Mouse (Mus musculus) midbrain, postnatal 0 days (tissue): ENCODE measurements around the gene Maged2. TPM values are rescaled to one million over a fixed set of nuclear protein-coding genes. Genes with fewer than 3 reads are reported as not detected.
"Not testable (repeated sequence)": the region's sequence is repeated elsewhere in the genome, so short reads cannot be mapped to it uniquely, and the experiment has no call there.

ENCODE experiments used
- ATAC-seq: fragments of 200-750 bp; cut with Nextera tagmentation; 2 replicates; pipeline ENCODE4 v1.8.0; 2017; ENCODE audit warnings: moderate number of reproducible peaks, mild to moderate bottlenecking, moderate TSS enrichment, moderate library complexity; ENCODE audit not compliant: low FRiP score
- DNase-seq: peaks from one replicate; pipeline ENCODE4 v3.0.0-alpha.2; 2015; ENCODE audit warnings: low spot score
- H3K27ac ChIP-seq: fragments of 300-500 bp; sonication (generic); 2 replicates; pipeline ENCODE4 v1.5.1; 2014; ENCODE audit warnings: low read depth, mild to moderate bottlenecking, low read length, mixed read lengths
- H3K27me3 ChIP-seq: fragments of 300-500 bp; sonication (generic); 2 replicates; pipeline ENCODE4 v1.6.1; 2014; ENCODE audit warnings: low read length, control low read depth, mixed read lengths; ENCODE audit not compliant: insufficient read depth
- H3K36me3 ChIP-seq: fragments of 300-500 bp; sonication (generic); 2 replicates; pipeline ENCODE4 v1.6.1; 2014; ENCODE audit warnings: low read length, control low read depth, mixed read lengths; ENCODE audit not compliant: insufficient read depth
- H3K4me1 ChIP-seq: fragments of 300-500 bp; sonication (generic); 2 replicates; pipeline ENCODE4 v1.6.1; 2014; ENCODE audit warnings: mild to moderate bottlenecking, control low read depth, antibody characterized with exemption, low read length, mixed read lengths; ENCODE audit not compliant: insufficient read depth
- H3K4me2 ChIP-seq: fragments of 300-500 bp; sonication (generic); 2 replicates; pipeline ENCODE4 v1.6.1; 2014; ENCODE audit warnings: low read depth, mild to moderate bottlenecking, low read length, mixed read lengths; ENCODE audit not compliant: poor library complexity, severe bottlenecking
- H3K4me3 ChIP-seq: fragments of 300-500 bp; sonication (generic); 2 replicates; pipeline ENCODE4 v1.5.1; 2014; ENCODE audit warnings: low read depth, mild to moderate bottlenecking, low read length, moderate library complexity
- H3K9ac ChIP-seq: fragments of 300-500 bp; sonication (generic); replicated peaks from 2 replicates; pipeline ENCODE4 v1.6.1; 2014; ENCODE audit warnings: mild to moderate bottlenecking, low read length, moderate library complexity, mixed read lengths; ENCODE audit not compliant: poor library complexity, severe bottlenecking
- H3K9me3 ChIP-seq: fragments of 300-500 bp; sonication (generic); 2 replicates; pipeline ENCODE4 v1.6.1; 2016; ENCODE audit warnings: low read length, control low read depth
- CTCF ChIP-seq: IDR thresholded peaks from 2 replicates; pipeline ENCODE4 v1.5.1; 2016; ENCODE audit warnings: antibody characterized with exemption, mild to moderate bottlenecking
- WGBS: fragments of 180-500 bp; shearing (Covaris S2); extraction: QIAGEN DNeasy Blood & Tissue Kit; methylation state at CpG from one replicate; pipeline ENCODE4 v1.1.7; 2014; 5-methylcytosine and 5-hydroxymethylcytosine counted together
- polyA plus RNA-seq: library from polyadenylated mRNA; unstranded; fragments of >200 nt; fragmentation: Nextera tagmentation; extraction: Ambion mirVana; gene quantifications from 2 replicates; pipeline ENCODE4 v1.2.1, GENCODE M21; 2015
- total RNA-seq: library from RNA; depleted of rRNA; stranded (reverse); fragments of >200 nt; gene quantifications from 2 replicates; pipeline ENCODE4 v1.2.3, GENCODE M21; 2014; rRNA removed

Maged2 gene
- total RNA-seq (357 and 385 TPM in 2 replicates), polyA plus RNA-seq (565 and 594 TPM in 2 replicates)

GRCm38 (mm10) chrX:150814139-150814469 lies at the start of gene Maged2:
Maged2 (minus strand) TSS chrX:150814345.
- Histone ChIP-seq H3K36me3 (peaks cover 13% of the 10 kb centered on the region), H3K4me1 (no peaks in the 10 kb centered on the region), H3K27ac (peak within 1 kb of the TSS; percentile 80), H3K9me3 (no peaks in the 10 kb centered on the region), H3K4me3 (peak within 1 kb of the TSS; percentile 42), H3K4me2 (peak within 1 kb of the TSS; percentile 49), H3K9ac (peak within 1 kb of the TSS; percentile 57), H3K27me3 (no peaks in the 10 kb centered on the region)
- 20% methylated on average over 7 of the region's 7 CpGs for WGBS
- ATAC-seq (peak; percentile 34; the same call in 1 of the 2 replicates), DNase-seq (peak; percentile 38)
- no peak for TF ChIP-seq CTCF

GRCm38 (mm10) chrX:150848230-150848629 lies 34.1 kb upstream of the Maged2 start:
- no peak overlapping the region for H3K4me3 ChIP-seq
- no peaks in the 10 kb centered on the region for H3K27me3 ChIP-seq
- 68% methylated on average over 8 of the region's 8 CpGs for WGBS
- H3K36me3 ChIP-seq, result no peaks in the 10 kb centered on the region
- no peaks in the 10 kb centered on the region for H3K9me3 ChIP-seq
- H3K9ac ChIP-seq, result no peak overlapping the region
- H3K4me2 ChIP-seq, result no peak overlapping the region
- H3K4me1 ChIP-seq, result no peaks in the 10 kb centered on the region
- ATAC-seq (no peak), DNase-seq (no peak)
- no peak overlapping the region for H3K27ac ChIP-seq
- no peak for TF ChIP-seq CTCF

- not testable (repeated sequence) for H3K4me2 ChIP-seq, H3K9me3 ChIP-seq, H3K4me1 ChIP-seq, H3K36me3 ChIP-seq, H3K27me3 ChIP-seq, H3K4me3 ChIP-seq, H3K27ac ChIP-seq, DNase-seq, H3K9ac ChIP-seq
- peak; percentile 88 for ATAC-seq
- WGBS, result 88% methylated on average over 4 of the region's 10 CpGs
These were observed 31.5 kb upstream of the Maged2 start for GRCm38 (mm10) chrX:150845480-150846205.

- 90% methylated on average over 1 of the region's 4 CpGs for WGBS
- not testable (repeated sequence) for H3K27me3 ChIP-seq, ATAC-seq, H3K27ac ChIP-seq, H3K9me3 ChIP-seq, H3K4me3 ChIP-seq, H3K4me1 ChIP-seq, DNase-seq, H3K36me3 ChIP-seq, H3K4me2 ChIP-seq, H3K9ac ChIP-seq
These were observed 29.1 kb upstream of the Maged2 start for GRCm38 (mm10) chrX:150843257-150843656.

- Histone ChIP-seq H3K27me3 (no peaks in the 10 kb centered on the region), H3K27ac (no peak overlapping the region), H3K9me3 (no peaks in the 10 kb centered on the region), H3K4me1 (no peaks in the 10 kb centered on the region), H3K36me3 (no peaks in the 10 kb centered on the region), H3K4me2 (no peak overlapping the region), H3K4me3 (no peak overlapping the region), H3K9ac (no peak overlapping the region)
- TF ChIP-seq CTCF, result no peak
- ATAC-seq, result no peak
- 80% methylated on average over 4 of the region's 4 CpGs for WGBS
- DNase-seq, result no peak
These were observed 16.2 kb upstream of the Maged2 start for GRCm38 (mm10) chrX:150830297-150830696.

- DNase-seq, result no peak
- Histone ChIP-seq H3K4me2 (no peak overlapping the region), H3K36me3 (no peaks in the 10 kb centered on the region), H3K9ac (no peak overlapping the region), H3K27me3 (no peaks in the 10 kb centered on the region), H3K27ac (no peak overlapping the region), H3K4me1 (no peaks in the 10 kb centered on the region), H3K9me3 (no peaks in the 10 kb centered on the region), H3K4me3 (no peak overlapping the region)
- ATAC-seq, result no peak
- no peak for TF ChIP-seq CTCF
These were observed 3.1 kb upstream of the Maged2 start for GRCm38 (mm10) chrX:150817278-150817677.
